Mouse (Mus musculus): ENCODE data around the gene Dis3l2.
A peak's percentile ranks its signal among the peaks of the same experiment; 100 is the strongest.

The Dis3l2 gene

GRCm38 (mm10) chr1:86703300-86703964, at the start of gene Dis3l2:
Gene Dis3l2, plus strand, starts transcription at chr1:86703808.
- DNase-seq (ENCODE audit: extremely low read depth, low read depth, low spot score), result no peak

- DNase-seq (ENCODE audit: extremely low read depth, low read depth, low spot score), result no peak
Observed at GRCm38 (mm10) chr1:86657071-86657470, 46.5 kb upstream of the Dis3l2 start.

GRCm38 (mm10) chr1:86665091-86665490, 38.5 kb upstream of the Dis3l2 start:
- DNase-seq (ENCODE audit: extremely low read depth, low read depth, low spot score), result no peak

GRCm38 (mm10) chr1:86669552-86670273, 33.9 kb upstream of the Dis3l2 start:
- DNase-seq (ENCODE audit: extremely low read depth, low read depth, low spot score), result no peak

- no peak for DNase-seq (ENCODE audit: extremely low read depth, low read depth, low spot score)
Observed at GRCm38 (mm10) chr1:86670279-86671038, 33.1 kb upstream of the Dis3l2 start, which contains the start of gene Nppc. Gene Nppc, minus strand, starts transcription at chr1:86670571.

GRCm38 (mm10) chr1:86674385-86674784, 29.2 kb upstream of the Dis3l2 start:
- DNase-seq (ENCODE audit: extremely low read depth, low read depth, low spot score), result no peak

- no peak for DNase-seq (ENCODE audit: extremely low read depth, low read depth, low spot score)
Observed at GRCm38 (mm10) chr1:86675126-86675525, 28.5 kb upstream of the Dis3l2 start.

- no peak for DNase-seq (ENCODE audit: extremely low read depth, low read depth, low spot score)
Observed at GRCm38 (mm10) chr1:86677624-86678023, 26.0 kb upstream of the Dis3l2 start.

- no peak for DNase-seq (ENCODE audit: extremely low read depth, low read depth, low spot score)
Observed at GRCm38 (mm10) chr1:86678667-86679066, 24.9 kb upstream of the Dis3l2 start.

GRCm38 (mm10) chr1:86687236-86687635, 16.4 kb upstream of the Dis3l2 start:
- no peak for DNase-seq (ENCODE audit: extremely low read depth, low read depth, low spot score)

- DNase-seq (ENCODE audit: extremely low read depth, low read depth, low spot score), result no peak
Observed at GRCm38 (mm10) chr1:86691027-86691426, 12.6 kb upstream of the Dis3l2 start.

GRCm38 (mm10) chr1:86696948-86697347, 6.7 kb upstream of the Dis3l2 start:
- DNase-seq (ENCODE audit: extremely low read depth, low read depth, low spot score), result no peak

- no peak for DNase-seq (ENCODE audit: extremely low read depth, low read depth, low spot score)
Observed at GRCm38 (mm10) chr1:86698721-86699120, 4.9 kb upstream of the Dis3l2 start.

- no peak for DNase-seq (ENCODE audit: extremely low read depth, low read depth, low spot score)
Observed at GRCm38 (mm10) chr1:86699346-86700136, 4.1 kb upstream of the Dis3l2 start.

- DNase-seq (ENCODE audit: extremely low read depth, low read depth, low spot score), result no peak
Observed at GRCm38 (mm10) chr1:86700367-86700766, 3.2 kb upstream of the Dis3l2 start.

- no peak for DNase-seq (ENCODE audit: extremely low read depth, low read depth, low spot score)
Observed at GRCm38 (mm10) chr1:86703965-86704326, 338 bp downstream of the Dis3l2 start.

- no peak for DNase-seq (ENCODE audit: extremely low read depth, low read depth, low spot score)
Observed at GRCm38 (mm10) chr1:86705461-86705860, 1.9 kb downstream of the Dis3l2 start.

GRCm38 (mm10) chr1:86709546-86709945, 5.9 kb downstream of the Dis3l2 start:
- DNase-seq (ENCODE audit: extremely low read depth, low read depth, low spot score), result no peak

- peak; percentile 68 for DNase-seq (ENCODE audit: extremely low read depth, low read depth, low spot score)
Observed at GRCm38 (mm10) chr1:86712045-86712444, 8.4 kb downstream of the Dis3l2 start.

- no peak for DNase-seq (ENCODE audit: extremely low read depth, low read depth, low spot score)
Observed at GRCm38 (mm10) chr1:86713054-86713453, 9.4 kb downstream of the Dis3l2 start.

GRCm38 (mm10) chr1:86718190-86718589, 14.6 kb downstream of the Dis3l2 start:
- DNase-seq (ENCODE audit: extremely low read depth, low read depth, low spot score), result no peak
